18 mouse cellular contexts compared by ENCODE assay signal in genomic region chr8:30732585-30733253, GRCm38 (mm10).
DNase-seq lines count a peak whose midpoint lies in the region; ATAC-seq lines count a peak whose summit lies in the region.
"Had no signal": no experiment of that assay in that cellular context is flagged by ENCODE, and none has a peak within 500 bp of the region (broad histone marks: within the 10 kb centered on the region; RNA-seq: fewer than 3 reads in every experiment).

No protein-coding gene starts in this region.

- no peaks in the 10 kb centered on the region for H3K9me3 ChIP-seq in hindbrain, embryonic 13.5 days
- no peaks in the 10 kb centered on the region for H3K9me3 ChIP-seq in hindbrain, embryonic 16.5 days (ENCODE audit: control insufficient read depth, low read length)
- no peaks in the 10 kb centered on the region for H3K9me3 ChIP-seq in forebrain, embryonic 12.5 days
- no peaks in the 10 kb centered on the region for H3K9me3 ChIP-seq in hindbrain, embryonic 14.5 days (ENCODE audit: control insufficient read depth, low read length)
- H3K9me3 ChIP-seq: limb, embryonic 13.5 days; lung, embryonic 15.5 days had no signal

- peaks cover 18% of the 10 kb centered on the region for H3K4me1 ChIP-seq in hindbrain, embryonic 13.5 days (replicated peaks)
- H3K4me1 ChIP-seq in hindbrain, embryonic 16.5 days (ENCODE audit: control insufficient read depth, insufficient read depth, low read depth, low read length), result peaks cover 8% of the 10 kb centered on the region
- H3K4me1 ChIP-seq in forebrain, embryonic 12.5 days, result 0 out of 2 replicates have a peak, but pooled peaks cover 4% of the 10 kb centered on the region
- H3K4me1 ChIP-seq in hindbrain, embryonic 14.5 days (replicated peaks; ENCODE audit: control insufficient read depth, insufficient read depth, low read length), result peaks cover 4% of the 10 kb centered on the region; the same call in 1 of the 2 replicates
- H3K4me1 ChIP-seq: limb, embryonic 13.5 days; lung, embryonic 15.5 days had no signal

- intact Hi-C loops in left cerebral cortex, postnatal 4 days (cut with DNase I), result no loop called here

- no peak overlapping the region for H3K4me2 ChIP-seq in hindbrain, embryonic 13.5 days
- H3K4me2 ChIP-seq in hindbrain, embryonic 16.5 days (ENCODE audit: low read length), result no peak overlapping the region
- H3K4me2 ChIP-seq in forebrain, embryonic 12.5 days, result no peak overlapping the region
- no peak overlapping the region for H3K4me2 ChIP-seq in hindbrain, embryonic 14.5 days (replicated peaks)
- H3K4me2 ChIP-seq: limb, embryonic 13.5 days; lung, embryonic 15.5 days had no signal

- no peak overlapping the region for H3K27ac ChIP-seq in hindbrain, embryonic 13.5 days
- H3K27ac ChIP-seq in hindbrain, embryonic 16.5 days (ENCODE audit: low read depth, low read length), result no peak overlapping the region
- H3K27ac ChIP-seq in forebrain, embryonic 12.5 days, result no peak overlapping the region
- no peak overlapping the region for H3K27ac ChIP-seq in hindbrain, embryonic 14.5 days
- H3K27ac ChIP-seq: heart, adult 2 months; limb, embryonic 13.5 days; liver, embryonic 14.5 days; lung, embryonic 15.5 days had no signal

- H3K36me3 ChIP-seq in hindbrain, embryonic 13.5 days, result no peaks in the 10 kb centered on the region
- no peaks in the 10 kb centered on the region for H3K36me3 ChIP-seq in hindbrain, embryonic 16.5 days (ENCODE audit: control insufficient read depth, insufficient read depth, low read length)
- no peaks in the 10 kb centered on the region for H3K36me3 ChIP-seq in forebrain, embryonic 12.5 days (replicated peaks)
- H3K36me3 ChIP-seq in hindbrain, embryonic 14.5 days (replicated peaks; ENCODE audit: control insufficient read depth, insufficient read depth), result no peaks in the 10 kb centered on the region
- H3K36me3 ChIP-seq: limb, embryonic 13.5 days; lung, embryonic 15.5 days had no signal

- no peak for DNase-seq in hindbrain, embryonic 14.5 days (ENCODE audit: low spot score)
- no peak for DNase-seq in adrenal gland, postnatal 25 days
- no peak for DNase-seq in left cerebral cortex, postnatal 4 days
- DNase-seq: cerebellum, adult 9-11 months; gastrocnemius, postnatal 25 days; heart, adult 2 months; heart, postnatal 36 days; lung, postnatal 4 days; retina, postnatal 1 day; thymus, postnatal 14 days had no signal

- WGBS in hindbrain, embryonic 13.5 days, result 47% methylated on average over 11 of the region's 11 CpGs
- WGBS in hindbrain, embryonic 16.5 days, result 40% methylated on average over 11 of the region's 11 CpGs
- 32% methylated on average over 11 of the region's 11 CpGs for WGBS in forebrain, embryonic 12.5 days
- 40% methylated on average over 11 of the region's 11 CpGs for WGBS in hindbrain, embryonic 14.5 days

- no peak overlapping the region for H3K4me3 ChIP-seq in hindbrain, embryonic 13.5 days
- no peak overlapping the region for H3K4me3 ChIP-seq in hindbrain, embryonic 16.5 days (ENCODE audit: low read length)
- no peak overlapping the region for H3K4me3 ChIP-seq in forebrain, embryonic 12.5 days (replicated peaks)
- no peak overlapping the region for H3K4me3 ChIP-seq in hindbrain, embryonic 14.5 days (replicated peaks; ENCODE audit: low read length)
- H3K4me3 ChIP-seq: heart, adult 2 months; limb, embryonic 13.5 days; lung, embryonic 15.5 days had no signal

- no peak overlapping the region for H3K9ac ChIP-seq in hindbrain, embryonic 13.5 days
- H3K9ac ChIP-seq in hindbrain, embryonic 16.5 days (ENCODE audit: low read depth, low read length), result no peak overlapping the region
- no peak overlapping the region for H3K9ac ChIP-seq in forebrain, embryonic 12.5 days
- H3K9ac ChIP-seq in hindbrain, embryonic 14.5 days, result no peak overlapping the region
- H3K9ac ChIP-seq: limb, embryonic 13.5 days; liver, embryonic 14.5 days; lung, embryonic 15.5 days had no signal

- H3K27me3 ChIP-seq in hindbrain, embryonic 13.5 days, result 0 out of 2 replicates have a peak, but pooled peaks cover 3% of the 10 kb centered on the region
- no peaks in the 10 kb centered on the region for H3K27me3 ChIP-seq in hindbrain, embryonic 16.5 days (replicated peaks; ENCODE audit: control insufficient read depth, insufficient read depth, low read length)
- no peaks in the 10 kb centered on the region for H3K27me3 ChIP-seq in forebrain, embryonic 12.5 days
- H3K27me3 ChIP-seq in hindbrain, embryonic 14.5 days (ENCODE audit: control insufficient read depth, insufficient read depth, low read length), result no peaks in the 10 kb centered on the region
- H3K27me3 ChIP-seq: limb, embryonic 13.5 days; lung, embryonic 15.5 days had no signal

- peak; percentile 55; the same call in 1 of the 2 replicates for ATAC-seq in hindbrain, embryonic 13.5 days (ENCODE audit: low FRiP score)
- no peak for ATAC-seq in hindbrain, embryonic 16.5 days
- peak; percentile 73 for ATAC-seq in forebrain, embryonic 12.5 days (ENCODE audit: low FRiP score)
- peak; percentile 48; the same call in 1 of the 2 replicates for ATAC-seq in hindbrain, embryonic 14.5 days (ENCODE audit: low FRiP score)
- ATAC-seq in inflammation-experienced regulatory T-cells, adult 6 months, result no peak
- ATAC-seq: intestine, embryonic 16.5 days had no signal

Comparison
In these comparisons a context has a peak if more than half of its experiments do, and no peak if none do; other contexts are left out.
1. ATAC-seq: peak in hindbrain, embryonic 13.5 days (single experiment), forebrain, embryonic 12.5 days (single experiment) and hindbrain, embryonic 14.5 days (single experiment); none in hindbrain, embryonic 16.5 days (single experiment) and inflammation-experienced regulatory T-cells, adult 6 months (single experiment).